In the genomic region with DNA sequence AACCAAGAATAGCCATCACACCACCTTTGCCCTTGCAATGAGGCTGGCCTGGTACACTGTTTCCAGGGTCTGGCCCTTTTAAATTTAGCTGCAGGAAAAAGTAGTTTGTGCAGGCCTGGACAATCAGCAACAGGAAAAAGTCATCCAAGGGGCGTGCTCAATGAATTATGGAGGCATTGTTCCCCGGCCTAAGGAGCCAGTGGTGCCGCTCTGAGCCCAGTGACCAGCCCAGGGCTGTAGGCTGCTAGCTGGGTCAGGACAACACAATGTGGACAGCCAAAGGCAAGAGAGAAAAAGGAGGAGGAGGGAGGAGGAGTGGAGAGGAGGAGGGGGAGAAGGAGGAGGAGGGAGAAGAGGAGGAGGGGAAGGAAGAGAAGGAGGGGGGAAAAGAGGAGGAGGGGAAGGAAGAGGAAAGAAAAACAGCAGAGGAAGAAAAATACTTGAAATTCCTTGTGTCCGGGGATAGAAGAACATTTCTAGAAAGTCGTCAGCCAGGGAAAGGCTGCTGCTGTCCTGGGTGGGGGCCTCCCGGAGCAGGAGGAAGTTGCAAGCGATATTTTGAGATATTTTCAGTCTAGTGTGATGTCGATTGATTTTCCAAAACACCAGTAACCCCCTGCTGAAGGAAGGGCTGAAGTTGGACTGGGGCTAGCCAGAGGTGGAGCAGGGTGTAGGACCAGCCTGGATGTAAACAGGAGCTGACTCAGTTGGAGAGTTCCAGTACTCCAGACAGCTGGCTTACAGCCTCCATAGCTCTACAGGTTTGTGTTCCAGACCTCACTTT, we compare ENCODE assay signal across 8 mouse cellular contexts. TPM values are rescaled to one million over a fixed set of nuclear protein-coding genes. Genes with fewer than 3 reads are reported as not detected.
A peak's percentile ranks its signal among the peaks of the same experiment; 100 is the strongest.
DNase-seq lines count a peak whose midpoint lies in the region; ATAC-seq and TF ChIP-seq lines count a peak whose summit lies in the region.

No protein-coding gene starts in this region.

- WGBS in lung, embryonic 15.5 days, result 15% methylated on average over 8 of the region's 8 CpGs

- H3K9ac ChIP-seq in lung, embryonic 15.5 days, result no peak overlapping the region

- TF ChIP-seq CTCF in gastrocnemius, adult 2 months (IDR thresholded peaks at IDR 0.05), result no peak

- peak overlapping the region; percentile 36 for H3K4me2 ChIP-seq in lung, embryonic 15.5 days

- H3K27ac ChIP-seq in brown adipose tissue, adult 24 weeks (replicated peaks; ENCODE audit: low read depth, low read length), result peak overlapping the region; percentile 96
- peak overlapping the region; percentile 85 for H3K27ac ChIP-seq in gastrocnemius, adult 2 months
- peak overlapping the region; percentile 86 for H3K27ac ChIP-seq in lung, embryonic 15.5 days

- H3K27me3 ChIP-seq in lung, embryonic 15.5 days, result no peaks in the 10 kb centered on the region

- H3K9me3 ChIP-seq in lung, embryonic 15.5 days, result no peaks in the 10 kb centered on the region

- no peaks in the 10 kb centered on the region for H3K36me3 ChIP-seq in lung, embryonic 15.5 days

- peak overlapping the region; percentile 52 for H3K4me3 ChIP-seq in brown adipose tissue, adult 24 weeks (ENCODE audit: insufficient read depth, low read depth, low read length)
- H3K4me3 ChIP-seq in gastrocnemius, adult 2 months, result peak overlapping the region; percentile 67
- H3K4me3 ChIP-seq in lung, embryonic 15.5 days, result 0 out of 2 replicates have a peak overlapping the region, but pooled peaks have one; percentile 8

- intact Hi-C loops in gastrocnemius, adult 2 months (cut with DNase I), result no loop called here

- H3K4me1 ChIP-seq in brown adipose tissue, adult 24 weeks (ENCODE audit: control insufficient read depth, insufficient read depth, insufficient read length, low read length), result peaks cover 8% of the 10 kb centered on the region; the same call in 1 of the 2 replicates
- H3K4me1 ChIP-seq in lung, embryonic 15.5 days, result peaks cover 21% of the 10 kb centered on the region

- DNase-seq in gastrocnemius, adult 2 months, result peak; percentile 55
- peak; percentile 70 for DNase-seq in kidney, adult 11 months
- no peak for DNase-seq in natural killer cell, adult 2 months (ENCODE audit: low spot score in 2 of 2)
- no peak for DNase-seq in layer of hippocampus, postnatal 10 days (ENCODE audit: low spot score in 2 of 2)
- DNase-seq in spleen, postnatal 4 days (ENCODE audit: low spot score in 2 of 2), result no peak

- peak; percentile 80 for ATAC-seq in lung, embryonic 15.5 days (ENCODE audit: borderline replicate concordance, extremely low read depth, low FRiP score, low TSS enrichment)
- no peak for ATAC-seq in activated CD4-positive, CD25-positive, alpha-beta regulatory T cell, adult 4 months

RNA-seq across cellular contexts. Expression of a gene that starts 18.5 kb away (rescaled TPM):
- polyA plus RNA-seq in brown adipose tissue, adult 24 weeks (2012; ENCODE audit: insufficient read depth, insufficient read length, missing spikeins), result 3.8 and 8.7 TPM in 2 replicates
- total RNA-seq in gastrocnemius, adult 2 months (2021), result 10 to 100 TPM in 1 of 2 experiments, 1 to 10 TPM in 1; 9.0 to 11.3 TPM
- 18.6 and 21.2 TPM in 2 replicates for polyA plus RNA-seq in lung, embryonic 15.5 days (2015; fragmentation: Nextera tagmentation; extraction: Ambion mirVana)
- total RNA-seq in layer of hippocampus, postnatal 10 days (2021), result 1 to 10 TPM; 9.0 to 9.6 TPM
- under 1 TPM in 1 of 2 experiments, not detected in 1; 0.42 TPM for polyA plus RNA-seq in activated CD4-positive, CD25-positive, alpha-beta regulatory T cell, adult 4 months (2017; shearing (Covaris generic))

RNA-seq across cellular contexts. Expression of a gene that starts 57.6 kb away (rescaled TPM):
- not detected in 2 replicates for polyA plus RNA-seq in brown adipose tissue, adult 24 weeks (2012; ENCODE audit: insufficient read depth, insufficient read length, missing spikeins)
- 1 to 10 TPM; 1.6 to 2.9 TPM for total RNA-seq in gastrocnemius, adult 2 months (2021)
- 0.21 and 0.29 TPM in 2 replicates for polyA plus RNA-seq in lung, embryonic 15.5 days (2015; fragmentation: Nextera tagmentation; extraction: Ambion mirVana)
- 1 to 10 TPM; 1.8 to 2.0 TPM for total RNA-seq in layer of hippocampus, postnatal 10 days (2021)
- polyA plus RNA-seq in activated CD4-positive, CD25-positive, alpha-beta regulatory T cell, adult 4 months (2017; shearing (Covaris generic)), result 1 to 10 TPM in 1 of 2 experiments, under 1 TPM in 1; 0.24 to 1.3 TPM

Comparison
In these comparisons a context has a peak if more than half of its experiments do, and no peak if none do; other contexts are left out.
1. H3K4me3 ChIP-seq: peak in every context shown above with its lines; median percentile 67 in gastrocnemius, adult 2 months; 52 in brown adipose tissue, adult 24 weeks; 8 in lung, embryonic 15.5 days.
2. DNase-seq: peak in gastrocnemius, adult 2 months (single experiment) and kidney, adult 11 months (single experiment); none in natural killer cell, adult 2 months (0 of 2), layer of hippocampus, postnatal 10 days (0 of 2) and spleen, postnatal 4 days (0 of 2).
3. Peak in every context shown above with its lines, with median percentiles within 50 percentile points of each other: H3K27ac ChIP-seq.